Mouse (Mus musculus): ENCODE measurements at regions not wholly inside any gene's neighbourhood (a gene's known extent, or its start where the extent isn't known, plus 50 kb on each side); places are given as distances from the start of the nearest gene placed in this dataset.

DNA sequence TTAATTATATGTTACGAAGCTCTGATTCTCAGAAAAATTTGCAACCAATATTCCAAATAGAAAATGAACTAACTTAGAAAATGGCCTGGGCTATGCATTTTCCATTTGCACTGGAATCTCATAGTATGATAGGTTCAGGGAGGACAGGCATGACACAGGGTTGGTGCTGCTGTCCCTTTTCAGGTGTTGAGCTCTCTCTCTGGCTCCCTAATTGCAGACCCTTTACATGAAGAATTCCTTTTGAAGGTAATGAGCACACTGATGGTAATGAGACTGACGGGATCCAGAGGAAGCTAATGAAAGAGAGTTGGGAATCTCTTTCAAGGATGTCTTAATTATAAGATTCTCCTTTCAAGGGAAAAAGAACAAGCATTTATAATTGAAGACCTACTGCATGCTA, 87.6 kb downstream of the Serpinb8 start:
- Histone ChIP-seq H3K27ac (ENCODE audit: insufficient read depth, low read depth, low read length) (no peak overlapping the region), H3K4me1 (ENCODE audit: control insufficient read depth, insufficient read depth, low read length) (no peaks in the 10 kb centered on the region), H3K4me3 (ENCODE audit: insufficient read depth, low read length) (no peak overlapping the region)
- TF ChIP-seq POLR2A (IDR thresholded peaks at IDR 0.05; ENCODE audit: borderline replicate concordance, low read depth, low read length): no peak
- no peak for TF ChIP-seq CTCF (IDR thresholded peaks at IDR 0.05; ENCODE audit: low read depth, low read length)

- Histone ChIP-seq H3K4me3 (ENCODE audit: insufficient read depth, low read length) (no peak overlapping the region), H3K4me1 (ENCODE audit: control insufficient read depth, insufficient read depth, low read length) (no peaks in the 10 kb centered on the region), H3K27ac (ENCODE audit: insufficient read depth, low read depth, low read length) (no peak overlapping the region)
- no peak for TF ChIP-seq CTCF (IDR thresholded peaks at IDR 0.05; ENCODE audit: low read depth, low read length)
- no peak for TF ChIP-seq POLR2A (IDR thresholded peaks at IDR 0.05; ENCODE audit: borderline replicate concordance, low read depth, low read length)
Observed at GRCm38 (mm10) chr1:107696858-107697257, 107.1 kb downstream of the Serpinb8 start.

DNA sequence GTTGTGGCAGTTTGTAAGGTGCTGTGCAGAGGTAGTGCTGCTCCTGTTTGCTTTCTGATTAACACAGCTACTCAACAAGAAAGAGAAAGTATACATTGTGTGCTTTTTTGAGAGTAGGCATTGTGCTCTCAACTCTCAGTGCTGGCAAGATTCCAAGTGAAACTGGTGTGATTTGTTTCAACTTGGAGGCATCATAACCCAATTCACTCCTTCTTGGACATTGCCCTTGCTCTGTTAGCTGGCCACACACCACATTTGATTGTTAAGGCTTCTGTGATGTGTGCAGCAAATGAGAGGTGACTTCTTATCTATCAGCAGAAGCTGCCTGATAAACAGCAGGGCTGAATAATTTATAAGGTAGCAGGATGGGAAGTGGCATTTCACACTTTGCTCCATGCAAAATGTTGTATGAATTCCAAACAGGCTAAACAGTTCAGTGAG, 116.3 kb downstream of the Serpinb8 start:
- no peak for TF ChIP-seq POLR2A (IDR thresholded peaks at IDR 0.05; ENCODE audit: borderline replicate concordance, low read depth, low read length)
- TF ChIP-seq CTCF (IDR thresholded peaks at IDR 0.05; ENCODE audit: low read depth, low read length): no peak
- no peak overlapping the region for H3K4me3 ChIP-seq (ENCODE audit: insufficient read depth, low read length)
- H3K27ac ChIP-seq (ENCODE audit: insufficient read depth, low read depth, low read length): no peak overlapping the region
- H3K4me1 ChIP-seq (ENCODE audit: control insufficient read depth, insufficient read depth, low read length): no peaks in the 10 kb centered on the region

- no peak overlapping the region for H3K27ac ChIP-seq (ENCODE audit: insufficient read depth, low read depth, low read length)
- H3K4me1 ChIP-seq (ENCODE audit: control insufficient read depth, insufficient read depth, low read length): no peaks in the 10 kb centered on the region
- H3K4me3 ChIP-seq (ENCODE audit: insufficient read depth, low read length): no peak overlapping the region
- TF ChIP-seq POLR2A (IDR thresholded peaks at IDR 0.05; ENCODE audit: borderline replicate concordance, low read depth, low read length) (no peak), CTCF (IDR thresholded peaks at IDR 0.05; ENCODE audit: low read depth, low read length) (no peak)
Observed at GRCm38 (mm10) chr1:107708601-107709000, 118.8 kb downstream of the Serpinb8 start.

- H3K4me3 ChIP-seq (ENCODE audit: insufficient read depth, low read length): no peak overlapping the region
- TF ChIP-seq POLR2A (IDR thresholded peaks at IDR 0.05; ENCODE audit: borderline replicate concordance, low read depth, low read length): no peak
- H3K27ac ChIP-seq (ENCODE audit: insufficient read depth, low read depth, low read length): no peak overlapping the region
- H3K4me1 ChIP-seq (ENCODE audit: control insufficient read depth, insufficient read depth, low read length): no peaks in the 10 kb centered on the region
Observed at GRCm38 (mm10) chr1:107714869-107715268, 125.1 kb downstream of the Serpinb8 start.

DNA sequence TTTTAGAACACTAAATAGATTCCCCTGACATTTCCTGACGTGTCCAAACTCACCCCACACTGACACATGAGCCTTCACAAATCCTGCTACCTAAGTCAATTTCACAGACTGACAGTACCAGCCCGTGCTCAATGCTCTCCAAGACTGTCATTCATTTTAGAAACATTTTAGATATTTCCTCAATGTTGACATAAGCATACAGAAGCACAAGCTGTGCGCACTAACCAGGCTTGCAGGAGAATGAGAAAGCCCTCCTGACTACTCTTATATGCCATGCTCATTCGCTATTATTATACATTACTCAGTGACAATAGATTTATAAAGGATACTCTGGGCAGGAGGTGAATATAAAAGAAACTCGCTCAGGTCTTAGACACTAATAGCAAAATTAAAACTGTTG, 129.5 kb downstream of the Serpinb8 start:
- no peak overlapping the region for H3K27ac ChIP-seq (ENCODE audit: insufficient read depth, low read depth, low read length)
- no peaks in the 10 kb centered on the region for H3K4me1 ChIP-seq (ENCODE audit: control insufficient read depth, insufficient read depth, low read length)
- H3K4me3 ChIP-seq (ENCODE audit: insufficient read depth, low read length): no peak overlapping the region
- TF ChIP-seq POLR2A (IDR thresholded peaks at IDR 0.05; ENCODE audit: borderline replicate concordance, low read depth, low read length): no peak
- TF ChIP-seq CTCF (IDR thresholded peaks at IDR 0.05; ENCODE audit: low read depth, low read length): no peak

GRCm38 (mm10) chr1:107728113-107728839, 138.5 kb downstream of the Serpinb8 start:
- TF ChIP-seq CTCF (IDR thresholded peaks at IDR 0.05; ENCODE audit: low read depth, low read length) (no peak), POLR2A (IDR thresholded peaks at IDR 0.05; ENCODE audit: borderline replicate concordance, low read depth, low read length) (no peak)
- no peak overlapping the region for H3K27ac ChIP-seq (ENCODE audit: insufficient read depth, low read depth, low read length)
- H3K4me1 ChIP-seq (ENCODE audit: control insufficient read depth, insufficient read depth, low read length): no peaks in the 10 kb centered on the region
- no peak overlapping the region for H3K4me3 ChIP-seq (ENCODE audit: insufficient read depth, low read length)

- Histone ChIP-seq H3K4me3 (ENCODE audit: insufficient read depth, low read length) (no peak overlapping the region), H3K27ac (ENCODE audit: insufficient read depth, low read depth, low read length) (no peak overlapping the region), H3K4me1 (ENCODE audit: control insufficient read depth, insufficient read depth, low read length) (no peaks in the 10 kb centered on the region)
- TF ChIP-seq CTCF (IDR thresholded peaks at IDR 0.05; ENCODE audit: low read depth, low read length) (no peak), POLR2A (IDR thresholded peaks at IDR 0.05; ENCODE audit: borderline replicate concordance, low read depth, low read length) (no peak)
Observed at GRCm38 (mm10) chr1:107765307-107765706, 175.5 kb downstream of the Serpinb8 start.

- Histone ChIP-seq H3K4me3 (ENCODE audit: insufficient read depth, low read length) (no peak overlapping the region), H3K27ac (ENCODE audit: insufficient read depth, low read depth, low read length) (no peak overlapping the region), H3K4me1 (ENCODE audit: control insufficient read depth, insufficient read depth, low read length) (no peaks in the 10 kb centered on the region)
- TF ChIP-seq CTCF (IDR thresholded peaks at IDR 0.05; ENCODE audit: low read depth, low read length) (no peak), POLR2A (IDR thresholded peaks at IDR 0.05; ENCODE audit: borderline replicate concordance, low read depth, low read length) (no peak)
Observed at GRCm38 (mm10) chr1:107767198-107767947, 177.6 kb downstream of the Serpinb8 start.

GRCm38 (mm10) chr1:107772967-107773366, 183.2 kb downstream of the Serpinb8 start:
- TF ChIP-seq POLR2A (IDR thresholded peaks at IDR 0.05; ENCODE audit: borderline replicate concordance, low read depth, low read length): no peak
- no peak for TF ChIP-seq CTCF (IDR thresholded peaks at IDR 0.05; ENCODE audit: low read depth, low read length)
- Histone ChIP-seq H3K27ac (ENCODE audit: insufficient read depth, low read depth, low read length) (no peak overlapping the region), H3K4me1 (ENCODE audit: control insufficient read depth, insufficient read depth, low read length) (no peaks in the 10 kb centered on the region), H3K4me3 (ENCODE audit: insufficient read depth, low read length) (no peak overlapping the region)

Data from bone marrow macrophage, adult 2 months (primary cell).